Mouse (Mus musculus): ENCODE results near the gene Hspe1.

- no peak for TF ChIP-seq CTCF (IDR thresholded peaks at IDR 0.05; ENCODE audit: extremely low read depth, insufficient read depth, low read length)
- TF ChIP-seq POLR2A (IDR thresholded peaks at IDR 0.05; ENCODE audit: extremely low read depth, insufficient read depth, low read length): no peak
Observed at GRCm38 (mm10) chr1:55085781-55086366, 2.1 kb upstream of the Hspe1 start.

Measured in cortical plate, adult 2 months (tissue).